Mouse (Mus musculus): ENCODE results near the gene Mcemp1. TPM values are rescaled to one million over a fixed set of nuclear protein-coding genes. Genes with fewer than 3 reads are reported as not detected.

Mcemp1 gene
- 0.20 and 0.22 TPM in 2 replicates for polyA plus RNA-seq (2015; fragmentation: Nextera tagmentation; extraction: Ambion mirVana)

DNA sequence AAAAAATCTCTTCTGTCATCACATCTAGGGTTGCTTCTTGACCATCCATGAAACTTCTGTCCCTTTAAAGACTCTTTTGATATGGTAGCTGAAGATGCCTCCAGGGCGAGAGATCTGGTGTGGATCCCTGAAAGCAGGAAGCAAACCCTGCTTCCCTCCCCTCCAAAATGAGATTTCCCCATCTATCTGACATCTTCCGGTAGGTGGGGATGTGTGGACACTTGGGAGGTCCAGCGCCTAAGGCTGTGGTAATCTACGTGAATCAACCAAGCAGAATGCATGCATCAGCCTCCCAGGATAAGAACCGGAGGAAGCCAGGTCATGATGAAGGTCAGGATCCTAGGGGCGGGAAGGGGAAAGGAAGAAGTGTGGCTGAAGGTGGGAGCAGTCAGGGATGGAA, at the start of gene Mcemp1:
TSS of gene Mcemp1 (plus strand) at position 248 of the 400 bp plus-strand sequence.
- no peak within 1 kb of the TSS for H3K4me2 ChIP-seq (replicated peaks)
- WGBS = 85% methylated on average over 6 of the region's 6 CpGs
- no peaks in the 10 kb centered on the region for H3K36me3 ChIP-seq
- H3K4me3 ChIP-seq = no peak within 1 kb of the TSS
- H3K4me1 ChIP-seq = no peaks in the 10 kb centered on the region
- H3K27ac ChIP-seq (replicated peaks) = no peak within 1 kb of the TSS
- no peak within 1 kb of the TSS for H3K9ac ChIP-seq (replicated peaks)
- H3K27me3 ChIP-seq = no peaks in the 10 kb centered on the region
- no peaks in the 10 kb centered on the region for H3K9me3 ChIP-seq
- ATAC-seq (replicated peaks) = no peak

DNA sequence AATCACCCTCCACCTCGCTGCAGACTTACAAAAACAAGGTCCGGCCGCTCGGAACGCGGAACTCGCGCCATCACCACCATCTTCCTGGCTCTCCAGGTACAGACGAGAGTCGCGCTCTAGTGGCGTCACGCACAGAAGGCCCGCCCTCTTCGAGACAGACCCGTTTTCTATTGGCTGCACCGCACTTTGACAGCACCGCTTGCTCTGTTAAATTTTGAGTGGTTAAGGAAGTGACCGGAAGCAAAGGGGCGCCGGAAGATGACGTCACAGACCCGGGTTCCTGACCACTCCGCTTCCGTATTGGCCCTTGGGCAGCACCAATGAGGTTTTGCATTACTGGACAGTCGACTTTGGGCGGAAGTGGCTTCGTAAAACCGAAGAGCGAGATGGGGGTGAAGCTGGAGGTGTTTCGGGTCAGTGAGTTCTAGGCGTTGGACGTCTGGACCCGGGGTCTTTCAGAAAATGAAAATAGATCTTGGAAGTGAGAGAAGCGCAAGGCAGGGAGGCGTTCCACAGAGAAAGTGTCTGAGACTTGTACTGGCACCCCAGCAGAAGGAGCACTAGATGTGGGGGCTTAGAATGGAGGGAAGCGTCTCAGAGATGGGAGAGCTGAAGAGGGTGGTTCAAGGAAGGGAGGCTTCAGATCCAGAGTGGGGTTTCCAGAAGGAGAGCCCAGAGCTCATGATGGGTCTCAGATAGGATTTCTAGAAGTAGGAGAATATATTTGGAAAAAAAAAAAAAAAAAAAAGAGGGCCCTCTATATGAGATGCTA, 44.2 kb upstream of the Mcemp1 start, which contains the start of the genes Xab2 and Pet100:
TSS of gene Xab2 (minus strand) at position 118 of the 772 bp plus-strand sequence.
TSS of gene Pet100 (plus strand) at position 350 of the 772 bp plus-strand sequence.
- Histone ChIP-seq H3K4me3 (peak within 1 kb of the TSS; percentile 65), H3K4me1 (peaks cover 22% of the 10 kb centered on the region), H3K36me3 (peaks cover 20% of the 10 kb centered on the region), H3K27me3 (no peaks in the 10 kb centered on the region), H3K9me3 (no peaks in the 10 kb centered on the region), H3K27ac (replicated peaks) (no peak within 1 kb of the TSS), H3K4me2 (replicated peaks) (peak within 1 kb of the TSS; percentile 88), H3K9ac (replicated peaks) (peak within 1 kb of the TSS; percentile 75)
- peak; percentile 96 for ATAC-seq (replicated peaks)
- under 1% methylated on average over 37 of the region's 37 CpGs for WGBS

GRCm38 (mm10) chr8:3622119-3622518, 43.4 kb upstream of the Mcemp1 start:
- Histone ChIP-seq H3K27me3 (no peaks in the 10 kb centered on the region), H3K4me1 (peaks cover 22% of the 10 kb centered on the region), H3K9me3 (no peaks in the 10 kb centered on the region), H3K4me3 (peak overlapping the region; percentile 65), H3K4me2 (replicated peaks) (peak overlapping the region; percentile 71), H3K27ac (replicated peaks) (no peak overlapping the region), H3K36me3 (peaks cover 14% of the 10 kb centered on the region), H3K9ac (replicated peaks) (peak overlapping the region; percentile 75; the same call in 1 of the 2 replicates)
- 70% methylated on average over 8 of the region's 8 CpGs for WGBS
- no peak for ATAC-seq (replicated peaks)

DNA sequence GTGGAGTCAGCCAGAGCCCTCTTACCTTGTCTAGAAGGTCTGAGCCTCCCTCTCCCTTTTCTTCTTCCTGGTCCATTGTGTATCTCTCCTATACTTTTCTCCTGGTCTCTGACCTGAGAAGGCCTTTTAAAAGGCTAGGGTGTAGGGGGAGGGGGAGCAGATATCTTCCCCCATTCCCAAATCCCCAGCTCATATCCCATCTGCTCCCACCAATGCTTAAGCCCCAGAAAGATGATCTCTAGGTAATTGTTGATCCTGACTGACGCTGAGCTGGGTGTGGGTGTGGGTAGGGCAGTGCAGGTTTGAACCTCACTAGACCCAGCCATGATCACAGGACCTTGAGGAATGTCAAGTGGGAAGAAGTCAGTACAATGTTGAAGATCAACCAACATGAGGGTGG, 40.1 kb upstream of the Mcemp1 start, which contains the start of gene Pcp2:
TSS of gene Pcp2 (minus strand) at position 101 of the 400 bp plus-strand sequence.
- Histone ChIP-seq H3K9ac (replicated peaks) (no peak within 1 kb of the TSS), H3K36me3 (no peaks in the 10 kb centered on the region), H3K9me3 (no peaks in the 10 kb centered on the region), H3K27me3 (no peaks in the 10 kb centered on the region), H3K27ac (replicated peaks) (no peak within 1 kb of the TSS), H3K4me2 (replicated peaks) (no peak within 1 kb of the TSS), H3K4me3 (no peak within 1 kb of the TSS), H3K4me1 (peaks cover 15% of the 10 kb centered on the region)
- ATAC-seq (replicated peaks) = no peak
- 63% methylated on average over 1 of the region's 1 CpGs for WGBS

DNA sequence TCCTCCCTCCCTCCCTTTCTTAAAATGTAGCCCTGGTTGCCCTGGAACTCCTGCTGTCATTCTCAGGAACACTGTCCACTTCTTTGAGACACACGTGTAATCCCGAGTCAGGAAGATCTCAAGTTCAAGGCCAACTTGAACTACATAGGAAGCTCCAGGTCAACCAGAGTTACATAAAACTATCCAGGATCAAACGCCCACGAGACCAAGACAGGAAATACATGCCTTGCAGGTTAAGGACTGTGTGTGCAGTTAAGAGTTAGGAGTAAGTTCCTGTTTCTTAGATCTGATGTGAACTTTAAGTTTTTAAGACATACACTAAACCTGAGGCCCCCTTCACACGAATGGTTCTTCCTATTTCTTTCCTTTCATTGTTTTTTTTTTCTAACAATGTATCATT, 38.6 kb upstream of the Mcemp1 start:
- Histone ChIP-seq H3K4me2 (replicated peaks) (no peak overlapping the region), H3K27ac (replicated peaks) (no peak overlapping the region), H3K9me3 (no peaks in the 10 kb centered on the region), H3K4me3 (no peak overlapping the region), H3K9ac (replicated peaks) (no peak overlapping the region), H3K36me3 (no peaks in the 10 kb centered on the region), H3K4me1 (peaks cover 21% of the 10 kb centered on the region), H3K27me3 (no peaks in the 10 kb centered on the region)
- ATAC-seq (replicated peaks) = no peak
- 72% methylated on average over 5 of the region's 5 CpGs for WGBS

DNA sequence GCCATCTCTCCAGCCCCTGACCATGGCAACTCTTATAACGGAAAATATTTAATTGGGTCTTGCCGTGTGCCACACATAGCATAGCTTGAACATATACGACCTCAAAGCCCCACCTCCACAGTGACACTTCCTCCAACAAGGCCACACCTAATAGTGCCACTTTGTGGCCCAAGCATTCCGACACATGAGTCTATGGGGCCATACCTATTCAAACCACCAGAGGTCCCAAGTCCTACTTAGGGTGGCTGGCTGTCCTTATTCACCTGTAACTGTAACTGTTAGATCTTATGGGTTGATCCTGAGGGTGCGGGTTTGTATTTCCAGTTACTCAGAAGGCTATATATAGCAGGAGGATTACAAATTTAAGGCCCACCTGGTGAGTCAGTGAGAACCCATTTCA, 37.5 kb upstream of the Mcemp1 start:
- H3K27me3 ChIP-seq = no peaks in the 10 kb centered on the region
- peaks cover 13% of the 10 kb centered on the region for H3K4me1 ChIP-seq
- no peak overlapping the region for H3K4me3 ChIP-seq
- H3K9me3 ChIP-seq = no peaks in the 10 kb centered on the region
- no peaks in the 10 kb centered on the region for H3K36me3 ChIP-seq
- no peak for ATAC-seq (replicated peaks)
- WGBS = 29% methylated on average over 5 of the region's 5 CpGs
- no peak overlapping the region for H3K4me2 ChIP-seq (replicated peaks)
- no peak overlapping the region for H3K9ac ChIP-seq (replicated peaks)
- no peak overlapping the region for H3K27ac ChIP-seq (replicated peaks)

DNA sequence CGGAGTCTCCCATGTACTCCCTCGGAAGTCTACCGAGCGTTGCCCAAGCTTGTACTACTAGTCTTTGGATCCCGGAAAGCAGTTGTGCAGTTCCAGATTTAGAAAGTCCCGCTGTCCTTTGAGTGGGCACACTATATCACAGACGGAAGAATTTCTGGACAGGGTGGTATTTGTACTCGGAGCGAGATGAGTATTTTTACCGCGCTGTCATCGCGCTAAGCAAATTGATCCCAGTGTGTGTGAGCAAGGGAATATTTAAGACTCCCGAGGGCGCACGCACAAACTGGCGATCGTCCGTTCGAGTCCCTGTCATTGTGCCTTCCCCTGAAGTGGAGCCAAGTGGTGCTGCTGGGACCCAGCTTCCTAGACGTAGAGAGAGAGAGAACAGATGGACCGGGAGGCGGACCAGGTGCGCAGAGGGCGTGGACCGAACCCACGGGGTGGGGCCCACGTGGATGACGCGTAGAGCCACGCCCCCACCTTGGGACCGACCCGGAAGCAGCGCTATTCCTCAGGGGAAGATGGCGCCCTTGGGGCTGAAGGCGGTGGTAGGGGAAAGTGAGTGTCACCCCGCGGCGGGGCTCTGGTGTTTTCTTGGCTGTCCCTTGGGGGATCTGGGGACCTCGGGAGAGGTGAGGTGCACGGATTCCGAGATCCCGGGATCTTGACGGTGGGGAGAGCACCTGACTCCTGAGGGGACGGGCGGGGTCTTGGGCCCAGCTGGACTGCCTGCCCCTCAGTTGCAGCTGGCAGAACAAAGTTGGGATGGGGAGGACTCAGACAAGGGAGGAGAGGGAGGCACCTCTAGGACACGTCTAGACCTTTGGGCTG, 34.7 kb upstream of the Mcemp1 start, which contains the start of gene Stxbp2:
TSS of gene Stxbp2 (plus strand) at position 309 of the 831 bp plus-strand sequence.
- peaks cover 13% of the 10 kb centered on the region for H3K4me1 ChIP-seq
- peak within 1 kb of the TSS; percentile 57 for H3K4me3 ChIP-seq
- no peaks in the 10 kb centered on the region for H3K9me3 ChIP-seq
- H3K27me3 ChIP-seq = no peaks in the 10 kb centered on the region
- peak; percentile 87 for ATAC-seq (replicated peaks)
- H3K27ac ChIP-seq (replicated peaks) = no peak within 1 kb of the TSS
- 4% methylated on average over 47 of the region's 47 CpGs for WGBS
- H3K36me3 ChIP-seq = no peaks in the 10 kb centered on the region
- peak within 1 kb of the TSS; percentile 70 for H3K4me2 ChIP-seq (replicated peaks)
- peak within 1 kb of the TSS; percentile 39 for H3K9ac ChIP-seq (replicated peaks)

DNA sequence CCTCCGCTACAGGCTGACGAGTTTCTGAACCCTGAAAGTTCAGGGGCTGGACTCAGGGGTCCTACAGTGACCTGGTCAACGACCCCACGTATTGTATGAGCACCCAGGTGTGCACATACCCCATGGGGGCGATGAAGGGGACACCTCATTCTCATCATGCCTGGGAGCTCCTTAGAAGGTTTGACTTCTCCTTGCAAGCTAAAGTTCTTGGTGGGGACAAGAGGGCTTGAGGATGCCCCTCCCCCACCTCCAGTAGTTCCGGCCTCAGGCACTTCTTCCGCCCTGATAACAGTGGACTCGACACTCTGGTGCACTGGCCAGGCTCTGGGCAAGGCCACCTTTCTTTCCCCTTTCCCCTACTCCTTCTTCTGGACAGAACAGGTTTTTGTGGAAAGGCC, 34.1 kb upstream of the Mcemp1 start:
- H3K4me3 ChIP-seq = peak overlapping the region; percentile 57
- H3K4me2 ChIP-seq (replicated peaks) = peak overlapping the region; percentile 70
- no peaks in the 10 kb centered on the region for H3K9me3 ChIP-seq
- H3K36me3 ChIP-seq = no peaks in the 10 kb centered on the region
- peaks cover 13% of the 10 kb centered on the region for H3K4me1 ChIP-seq
- no peak; the same call in 1 of the 2 replicates for ATAC-seq (replicated peaks)
- H3K27me3 ChIP-seq = no peaks in the 10 kb centered on the region
- peak overlapping the region; percentile 39 for H3K9ac ChIP-seq (replicated peaks)
- WGBS = 28% methylated on average over 8 of the region's 8 CpGs
- H3K27ac ChIP-seq (replicated peaks) = no peak overlapping the region

GRCm38 (mm10) chr8:3645804-3646203, 19.8 kb upstream of the Mcemp1 start:
- Histone ChIP-seq H3K27ac (replicated peaks) (no peak overlapping the region), H3K4me1 (no peaks in the 10 kb centered on the region), H3K27me3 (no peaks in the 10 kb centered on the region), H3K9ac (replicated peaks) (no peak overlapping the region), H3K4me3 (no peak overlapping the region), H3K4me2 (replicated peaks) (no peak overlapping the region), H3K9me3 (no peaks in the 10 kb centered on the region), H3K36me3 (no peaks in the 10 kb centered on the region)
- ATAC-seq (replicated peaks) = no peak
- 24% methylated on average over 5 of the region's 5 CpGs for WGBS

- WGBS = 84% methylated on average over 6 of the region's 6 CpGs
- H3K4me1 ChIP-seq = no peaks in the 10 kb centered on the region
- H3K4me3 ChIP-seq = no peak overlapping the region
- H3K27me3 ChIP-seq = no peaks in the 10 kb centered on the region
- no peaks in the 10 kb centered on the region for H3K36me3 ChIP-seq
- no peak for ATAC-seq (replicated peaks)
- no peak overlapping the region for H3K9ac ChIP-seq (replicated peaks)
- no peak overlapping the region for H3K27ac ChIP-seq (replicated peaks)
- H3K4me2 ChIP-seq (replicated peaks) = no peak overlapping the region
- H3K9me3 ChIP-seq = no peaks in the 10 kb centered on the region
These were observed 18.6 kb upstream of the Mcemp1 start for GRCm38 (mm10) chr8:3646824-3647531.

DNA sequence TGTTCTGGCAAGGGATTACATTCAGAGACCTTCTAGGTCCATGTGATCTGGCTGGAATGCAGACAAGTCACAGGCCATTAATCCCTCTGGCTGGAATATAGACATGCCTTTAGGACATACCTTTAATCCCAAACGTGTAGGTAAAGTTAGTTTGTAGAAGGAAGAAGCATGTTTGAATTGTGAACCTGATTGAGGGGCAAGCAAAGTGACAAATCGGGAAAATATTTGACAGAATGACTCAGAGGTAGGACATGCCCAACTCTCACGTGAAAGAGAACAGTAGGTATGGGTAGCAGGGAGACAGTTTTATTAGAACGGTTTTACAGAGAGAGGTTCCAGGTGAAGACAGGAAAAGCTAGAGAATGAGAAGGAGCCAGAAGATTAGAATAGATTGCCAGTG, 18.0 kb upstream of the Mcemp1 start:
- Histone ChIP-seq H3K27ac (replicated peaks) (no peak overlapping the region), H3K27me3 (no peaks in the 10 kb centered on the region), H3K4me3 (no peak overlapping the region), H3K4me2 (replicated peaks) (no peak overlapping the region), H3K9me3 (no peaks in the 10 kb centered on the region), H3K9ac (replicated peaks) (no peak overlapping the region), H3K4me1 (no peaks in the 10 kb centered on the region), H3K36me3 (no peaks in the 10 kb centered on the region)
- no peak for ATAC-seq (replicated peaks)
- 81% methylated on average over 4 of the region's 4 CpGs for WGBS
